Mouse (Mus musculus) small intestine, adult 2 months (tissue): Measurements from ENCODE around the gene Ptprm.

Experiments used
- CTCF ChIP-seq: fragments of 200-500 bp; IDR thresholded peaks from 2 replicates; pipeline ENCODE4 v1.5.1; 2012; ENCODE audit warnings: low read depth, mild to moderate bottlenecking, control low read depth, inconsistent platforms, low read length, moderate library complexity, mixed read lengths; ENCODE audit not compliant: insufficient replicate concordance, insufficient read length; ENCODE audit errors: extremely low read depth
- POLR2A ChIP-seq: fragments of 200-500 bp; IDR thresholded peaks from 2 replicates; pipeline ENCODE4 v1.6.1; 2012; ENCODE audit warnings: low read depth, mild to moderate bottlenecking, control low read depth, inconsistent platforms, low read length, moderate library complexity

GRCm38 (mm10) chr17:66671287-66671686 lies 683.0 kb downstream of the Ptprm start:
- TF ChIP-seq POLR2A (no peak), CTCF (no peak)
